Mouse (Mus musculus): ENCODE data around the gene Tmtc2. TPM values are rescaled to one million over a fixed set of nuclear protein-coding genes. Genes with fewer than 3 reads are reported as not detected.
A peak's percentile ranks its signal among the peaks of the same experiment; 100 is the strongest.

The Tmtc2 gene
- total RNA-seq, 1 experiment, result 0.89 TPM

GRCm38 (mm10) chr10:105373265-105373664, 201.0 kb downstream of the Tmtc2 start:
- Histone ChIP-seq H3K36me3 (ENCODE audit: control insufficient read depth, insufficient read depth, low read length, poor library complexity, severe bottlenecking) (no peaks in the 10 kb centered on the region), H3K4me3 (ENCODE audit: insufficient read depth in 1 of 2, low read depth in 1 of 2, low read length in 2 of 2, poor library complexity in 1 of 2, severe bottlenecking in 1 of 2) (no peak overlapping the region), H3K4me1 (ENCODE audit: control insufficient read depth in 2 of 2, insufficient read depth in 2 of 2, low read length in 2 of 2, poor library complexity in 1 of 2) (no peaks in the 10 kb centered on the region), H3K27ac (ENCODE audit: insufficient read depth, low read depth, low read length, poor library complexity, severe bottlenecking) (no peak overlapping the region), H3K9me3 (ENCODE audit: control insufficient read depth, insufficient read depth, low read depth, low read length) (no peaks in the 10 kb centered on the region), H3K9ac (ENCODE audit: insufficient read depth, low read depth, low read length, poor library complexity, severe bottlenecking) (no peak overlapping the region)
- peak; percentile 28 for DNase-seq (ENCODE audit: low read depth, low spot score)
- TF ChIP-seq CHD2 (IDR thresholded peaks at IDR 0.05; ENCODE audit: low read depth, low read length), result no peak
- peak; percentile 26; the same call in 1 of the 2 replicates for TF ChIP-seq ZC3H11A (IDR thresholded peaks at IDR 0.05; ENCODE audit: borderline replicate concordance, low read depth, low read length)
- no peak for TF ChIP-seq ZNF384 (IDR thresholded peaks at IDR 0.05; ENCODE audit: low read depth, low read length)
- in situ Hi-C loops (cut with MboI; ENCODE audit: low sequenced_read_pairs in 2 of 2, unreplicated experiment in 2 of 2), result no loop called here

GRCm38 (mm10) chr10:105368242-105368641, 206.0 kb downstream of the Tmtc2 start:
- in situ Hi-C loops (cut with MboI; ENCODE audit: low sequenced_read_pairs in 2 of 2, unreplicated experiment in 2 of 2), result no loop called here
- Histone ChIP-seq H3K27ac (ENCODE audit: insufficient read depth, low read depth, low read length, poor library complexity, severe bottlenecking) (no peak overlapping the region), H3K4me3 (ENCODE audit: insufficient read depth in 1 of 2, low read depth in 1 of 2, low read length in 2 of 2, poor library complexity in 1 of 2, severe bottlenecking in 1 of 2) (no peak overlapping the region), H3K9ac (ENCODE audit: insufficient read depth, low read depth, low read length, poor library complexity, severe bottlenecking) (no peak overlapping the region), H3K4me1 (ENCODE audit: control insufficient read depth in 2 of 2, insufficient read depth in 2 of 2, low read length in 2 of 2, poor library complexity in 1 of 2) (no peaks in the 10 kb centered on the region), H3K36me3 (ENCODE audit: control insufficient read depth, insufficient read depth, low read length, poor library complexity, severe bottlenecking) (no peaks in the 10 kb centered on the region), H3K9me3 (ENCODE audit: control insufficient read depth, insufficient read depth, low read depth, low read length) (no peaks in the 10 kb centered on the region)
- TF ChIP-seq ZNF384 (IDR thresholded peaks at IDR 0.05; ENCODE audit: low read depth, low read length) (no peak), CHD2 (IDR thresholded peaks at IDR 0.05; ENCODE audit: low read depth, low read length) (no peak), HCFC1 (IDR thresholded peaks at IDR 0.05; ENCODE audit: borderline replicate concordance, insufficient read depth, low read length) (no peak), MAFK (IDR thresholded peaks at IDR 0.05; ENCODE audit: insufficient read depth, low read depth, low read length) (no peak), ZC3H11A (IDR thresholded peaks at IDR 0.05; ENCODE audit: borderline replicate concordance, low read depth, low read length) (no peak)
- DNase-seq (ENCODE audit: low read depth, low spot score), result no peak

DNA sequence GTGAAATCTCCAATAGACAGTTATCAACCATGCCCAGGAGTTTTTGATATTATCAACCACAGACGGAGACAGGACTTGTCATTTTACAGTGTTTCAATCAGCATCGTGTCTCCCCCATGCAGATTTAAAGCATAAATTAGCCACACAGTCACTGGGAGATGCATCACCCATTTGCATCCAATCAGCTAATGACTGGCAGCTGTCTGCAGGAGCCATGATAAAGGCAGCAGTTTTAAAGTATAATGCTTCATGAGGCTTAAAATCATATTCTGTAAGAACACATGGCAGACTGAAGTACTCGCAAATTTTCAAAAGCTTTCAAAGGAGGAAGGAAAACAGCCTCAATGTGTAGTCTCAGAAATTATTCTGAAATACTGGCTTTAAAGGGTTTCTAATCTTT, 209.8 kb downstream of the Tmtc2 start:
- Histone ChIP-seq H3K4me1 (ENCODE audit: control insufficient read depth in 2 of 2, insufficient read depth in 2 of 2, low read length in 2 of 2, poor library complexity in 1 of 2) (no peaks in the 10 kb centered on the region), H3K9ac (ENCODE audit: insufficient read depth, low read depth, low read length, poor library complexity, severe bottlenecking) (no peak overlapping the region), H3K36me3 (ENCODE audit: control insufficient read depth, insufficient read depth, low read length, poor library complexity, severe bottlenecking) (no peaks in the 10 kb centered on the region), H3K9me3 (ENCODE audit: control insufficient read depth, insufficient read depth, low read depth, low read length) (no peaks in the 10 kb centered on the region), H3K27ac (ENCODE audit: insufficient read depth, low read depth, low read length, poor library complexity, severe bottlenecking) (no peak overlapping the region), H3K4me3 (ENCODE audit: insufficient read depth in 1 of 2, low read depth in 1 of 2, low read length in 2 of 2, poor library complexity in 1 of 2, severe bottlenecking in 1 of 2) (no peak overlapping the region)
- in situ Hi-C loops (cut with MboI; ENCODE audit: low sequenced_read_pairs in 2 of 2, unreplicated experiment in 2 of 2), result no loop called here
- no peak for TF ChIP-seq CHD2 (IDR thresholded peaks at IDR 0.05; ENCODE audit: low read depth, low read length)
- no peak for TF ChIP-seq ZNF384 (IDR thresholded peaks at IDR 0.05; ENCODE audit: low read depth, low read length)
- no peak for TF ChIP-seq HCFC1 (IDR thresholded peaks at IDR 0.05; ENCODE audit: borderline replicate concordance, insufficient read depth, low read length)
- TF ChIP-seq ZC3H11A (IDR thresholded peaks at IDR 0.05; ENCODE audit: borderline replicate concordance, low read depth, low read length), result no peak
- no peak for DNase-seq (ENCODE audit: low read depth, low spot score)

GRCm38 (mm10) chr10:105350301-105350700, 223.9 kb downstream of the Tmtc2 start:
- in situ Hi-C loops (cut with MboI; ENCODE audit: low sequenced_read_pairs in 2 of 2, unreplicated experiment in 2 of 2), result no loop called here
- no peak for TF ChIP-seq HCFC1 (IDR thresholded peaks at IDR 0.05; ENCODE audit: borderline replicate concordance, insufficient read depth, low read length)
- no peak for TF ChIP-seq MAFK (IDR thresholded peaks at IDR 0.05; ENCODE audit: insufficient read depth, low read depth, low read length)
- no peak for TF ChIP-seq ZC3H11A (IDR thresholded peaks at IDR 0.05; ENCODE audit: borderline replicate concordance, low read depth, low read length)
- no peak for TF ChIP-seq CHD2 (IDR thresholded peaks at IDR 0.05; ENCODE audit: low read depth, low read length)
- no peak for TF ChIP-seq ZNF384 (IDR thresholded peaks at IDR 0.05; ENCODE audit: low read depth, low read length)
- no peak for DNase-seq (ENCODE audit: low read depth, low spot score)
- no peaks in the 10 kb centered on the region for H3K9me3 ChIP-seq (ENCODE audit: control insufficient read depth, insufficient read depth, low read depth, low read length)
- H3K9ac ChIP-seq (ENCODE audit: insufficient read depth, low read depth, low read length, poor library complexity, severe bottlenecking), result no peak overlapping the region
- no peaks in the 10 kb centered on the region for H3K4me1 ChIP-seq (ENCODE audit: control insufficient read depth in 2 of 2, insufficient read depth in 2 of 2, low read length in 2 of 2, poor library complexity in 1 of 2)
- H3K36me3 ChIP-seq (ENCODE audit: control insufficient read depth, insufficient read depth, low read length, poor library complexity, severe bottlenecking), result no peaks in the 10 kb centered on the region
- H3K27ac ChIP-seq (ENCODE audit: insufficient read depth, low read depth, low read length, poor library complexity, severe bottlenecking), result no peak overlapping the region
- no peak overlapping the region for H3K4me3 ChIP-seq (ENCODE audit: insufficient read depth in 1 of 2, low read depth in 1 of 2, low read length in 2 of 2, poor library complexity in 1 of 2, severe bottlenecking in 1 of 2)

DNA sequence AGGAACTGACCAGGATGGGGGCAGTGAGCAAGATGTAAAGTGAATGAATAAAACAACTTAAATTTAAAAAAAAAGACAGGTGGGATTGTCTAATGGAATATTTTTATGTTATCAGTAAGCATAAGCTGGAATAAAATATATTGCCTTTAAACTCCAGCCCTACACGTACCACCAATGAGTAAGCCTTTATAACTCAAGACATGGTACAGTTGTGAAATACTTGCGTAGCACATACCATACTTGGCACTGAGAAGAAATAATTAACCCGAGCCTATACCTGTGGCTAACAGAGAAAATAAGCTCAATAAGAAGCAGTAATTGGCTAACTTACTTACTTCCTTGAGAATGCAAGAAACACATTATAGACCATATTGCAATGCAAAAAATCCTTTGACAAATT, 228.3 kb downstream of the Tmtc2 start:
- H3K9me3 ChIP-seq (ENCODE audit: control insufficient read depth, insufficient read depth, low read depth, low read length), result no peaks in the 10 kb centered on the region
- H3K4me3 ChIP-seq (ENCODE audit: insufficient read depth in 1 of 2, low read depth in 1 of 2, low read length in 2 of 2, poor library complexity in 1 of 2, severe bottlenecking in 1 of 2), result no peak overlapping the region
- H3K36me3 ChIP-seq (ENCODE audit: control insufficient read depth, insufficient read depth, low read length, poor library complexity, severe bottlenecking), result no peaks in the 10 kb centered on the region
- H3K9ac ChIP-seq (ENCODE audit: insufficient read depth, low read depth, low read length, poor library complexity, severe bottlenecking), result no peak overlapping the region
- no peak for DNase-seq (ENCODE audit: low read depth, low spot score)
- H3K4me1 ChIP-seq (ENCODE audit: control insufficient read depth in 2 of 2, insufficient read depth in 2 of 2, low read length in 2 of 2, poor library complexity in 1 of 2), result no peaks in the 10 kb centered on the region
- no peak overlapping the region for H3K27ac ChIP-seq (ENCODE audit: insufficient read depth, low read depth, low read length, poor library complexity, severe bottlenecking)
- in situ Hi-C loops (cut with MboI; ENCODE audit: low sequenced_read_pairs in 2 of 2, unreplicated experiment in 2 of 2), result no loop called here
- TF ChIP-seq ZNF384 (IDR thresholded peaks at IDR 0.05; ENCODE audit: low read depth, low read length), result no peak
- no peak for TF ChIP-seq HCFC1 (IDR thresholded peaks at IDR 0.05; ENCODE audit: borderline replicate concordance, insufficient read depth, low read length)
- no peak for TF ChIP-seq MAFK (IDR thresholded peaks at IDR 0.05; ENCODE audit: insufficient read depth, low read depth, low read length)
- no peak for TF ChIP-seq CHD2 (IDR thresholded peaks at IDR 0.05; ENCODE audit: low read depth, low read length)
- TF ChIP-seq ZC3H11A (IDR thresholded peaks at IDR 0.05; ENCODE audit: borderline replicate concordance, low read depth, low read length), result no peak

All from ES-E14 (cell line).